In the genomic region with DNA sequence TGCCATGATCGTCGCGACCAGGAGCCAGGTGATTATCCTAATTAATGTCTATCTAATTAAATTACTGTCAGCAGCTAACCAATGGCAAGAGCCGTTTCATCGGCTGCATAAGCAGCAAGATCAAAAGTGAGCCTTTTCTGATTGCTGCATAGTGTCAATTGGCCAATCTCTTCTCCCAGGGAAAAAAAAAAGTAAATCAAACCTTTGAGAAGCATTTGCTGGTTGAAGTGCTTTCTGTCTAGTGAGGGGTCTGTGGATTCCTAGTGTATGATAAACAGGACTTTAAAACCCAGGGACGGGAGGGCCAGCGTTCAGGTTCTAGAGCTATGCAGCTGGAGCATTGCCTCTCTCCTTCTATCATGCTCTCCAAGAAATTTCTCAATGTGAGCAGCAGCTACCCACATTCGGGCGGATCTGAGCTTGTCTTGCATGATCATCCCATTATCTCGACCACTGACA, we compare ENCODE assay signal across 11 mouse cellular contexts. TPM values are rescaled to one million over a fixed set of nuclear protein-coding genes. Genes with fewer than 3 reads are reported as not detected.
DNase-seq lines count a peak whose midpoint lies in the region; ATAC-seq and TF ChIP-seq lines count a peak whose summit lies in the region.
"Had no signal": no experiment of that assay in that cellular context is flagged by ENCODE, and none has a peak within 500 bp of the region (broad histone marks: within the 10 kb centered on the region; RNA-seq: fewer than 3 reads in every experiment).

No protein-coding gene starts in this region.

- no peaks in the 10 kb centered on the region for H3K9me3 ChIP-seq in midbrain, embryonic 11.5 days (ENCODE audit: control insufficient read depth, low read length)
- no peaks in the 10 kb centered on the region for H3K9me3 ChIP-seq in midbrain, embryonic 15.5 days
- H3K9me3 ChIP-seq: heart, embryonic 15.5 days; limb, embryonic 12.5 days had no signal

- peak in 1 of 2 experiments; percentile 36 for DNase-seq in cerebellum, adult 2 months
- DNase-seq in cerebellum, adult 11 months: no peak
- DNase-seq in midbrain, embryonic 11.5 days (ENCODE audit: low spot score, missing footprints): peak; percentile 96
- DNase-seq in layer of hippocampus, adult 18-20 months (ENCODE audit: low spot score in 2 of 2): peak; percentile 67 to 93
- peak; percentile 62 for DNase-seq in right cerebral cortex, postnatal 4 days
- no peak for DNase-seq in spleen, postnatal 36 days (ENCODE audit: low spot score in 2 of 2)
- no peak for DNase-seq in testis, postnatal 10 days (ENCODE audit: low spot score)

- no peaks in the 10 kb centered on the region for H3K36me3 ChIP-seq in midbrain, embryonic 11.5 days (ENCODE audit: control insufficient read depth, insufficient read depth, low read length)
- no peaks in the 10 kb centered on the region for H3K36me3 ChIP-seq in midbrain, embryonic 15.5 days (replicated peaks)
- H3K36me3 ChIP-seq: heart, embryonic 15.5 days; limb, embryonic 12.5 days had no signal

- peak overlapping the region; percentile 4 for H3K4me3 ChIP-seq in cerebellum, adult 2 months (replicated peaks; ENCODE audit: insufficient read depth, low read depth, low read length)
- no peak overlapping the region for H3K4me3 ChIP-seq in midbrain, embryonic 11.5 days (ENCODE audit: low read depth, low read length)
- H3K4me3 ChIP-seq in midbrain, embryonic 15.5 days: no peak overlapping the region

- no peak overlapping the region for H3K4me2 ChIP-seq in midbrain, embryonic 11.5 days
- H3K4me2 ChIP-seq in midbrain, embryonic 15.5 days: no peak overlapping the region

- no peak for ATAC-seq in midbrain, embryonic 11.5 days (ENCODE audit: low FRiP score)
- no peak for ATAC-seq in midbrain, embryonic 15.5 days (replicated peaks)

- WGBS in cerebellum, adult 2 months: 4% methylated on average over 10 of the region's 10 CpGs
- 4% methylated on average over 10 of the region's 10 CpGs for WGBS in midbrain, embryonic 11.5 days
- 4% methylated on average over 10 of the region's 10 CpGs for WGBS in midbrain, embryonic 15.5 days

- TF ChIP-seq POLR2A in cerebellum, adult 2 months (IDR thresholded peaks at IDR 0.05; ENCODE audit: borderline replicate concordance, insufficient read depth, low read length): no peak

- no peak overlapping the region for H3K27ac ChIP-seq in cerebellum, adult 2 months (ENCODE audit: insufficient read depth, low read length)
- H3K27ac ChIP-seq in midbrain, embryonic 11.5 days (ENCODE audit: low read depth, low read length): no peak overlapping the region
- H3K27ac ChIP-seq in midbrain, embryonic 15.5 days: no peak overlapping the region
- H3K27ac ChIP-seq: heart, embryonic 15.5 days; limb, embryonic 12.5 days had no signal

- peaks cover 5% of the 10 kb centered on the region for H3K4me1 ChIP-seq in cerebellum, adult 2 months (ENCODE audit: control insufficient read depth, insufficient read depth, low read length)
- H3K4me1 ChIP-seq in midbrain, embryonic 11.5 days (ENCODE audit: control insufficient read depth, insufficient read depth, low read length): peaks cover 10% of the 10 kb centered on the region; the same call in 1 of the 2 replicates
- peaks cover 28% of the 10 kb centered on the region for H3K4me1 ChIP-seq in midbrain, embryonic 15.5 days

- H3K27me3 ChIP-seq in cerebellum, adult 2 months (ENCODE audit: control insufficient read depth, insufficient read depth, low read length): peaks cover 3% of the 10 kb centered on the region; the same call in 1 of the 2 replicates
- H3K27me3 ChIP-seq in midbrain, embryonic 11.5 days (ENCODE audit: control insufficient read depth, insufficient read depth, low read length): peaks cover 73% of the 10 kb centered on the region
- H3K27me3 ChIP-seq in midbrain, embryonic 15.5 days (replicated peaks): peaks cover 51% of the 10 kb centered on the region

- H3K9ac ChIP-seq in midbrain, embryonic 11.5 days (ENCODE audit: low read length): no peak overlapping the region
- no peak overlapping the region for H3K9ac ChIP-seq in midbrain, embryonic 15.5 days
- H3K9ac ChIP-seq: heart, embryonic 15.5 days; limb, embryonic 12.5 days had no signal

- TF ChIP-seq CTCF in cerebellum, adult 2 months (IDR thresholded peaks at IDR 0.05; ENCODE audit: borderline replicate concordance, insufficient read depth, low read depth, low read length): no peak

RNA-seq across cellular contexts. Expression of a gene that starts 1.7 kb away (rescaled TPM):
- 0.39 and 0.57 TPM in 2 replicates for polyA plus RNA-seq in cerebellum, adult 2 months (2012; rRNA removed)
- polyA plus RNA-seq in midbrain, embryonic 11.5 days (2014; fragmentation: Nextera tagmentation; extraction: Ambion mirVana): 0.52 and 2.1 TPM in 2 replicates
- 2.8 and 3.7 TPM in 2 replicates for polyA plus RNA-seq in midbrain, embryonic 15.5 days (2015; fragmentation: Nextera tagmentation; extraction: Ambion mirVana)
- 10 to 100 TPM; 36.6 to 43.1 TPM for total RNA-seq in layer of hippocampus, adult 18-20 months (2021)
- polyA plus RNA-seq: stomach, embryonic 14.5 days had no signal

Comparison
In these comparisons a context has a peak if more than half of its experiments do, and no peak if none do; other contexts are left out.
1. DNase-seq: peak in midbrain, embryonic 11.5 days (single experiment), layer of hippocampus, adult 18-20 months (2 of 2) and right cerebral cortex, postnatal 4 days (single experiment); none in cerebellum, adult 11 months (single experiment), spleen, postnatal 36 days (0 of 2) and testis, postnatal 10 days (single experiment).